Mouse (Mus musculus): ENCODE data around the gene Cdk20.

- no peak for TF ChIP-seq CTCF (IDR thresholded peaks at IDR 0.05; ENCODE audit: insufficient read depth, low read depth, low read length)
- no peak for TF ChIP-seq POLR2A (IDR thresholded peaks at IDR 0.05; ENCODE audit: insufficient read depth, low read depth, low read length)
Observed at GRCm38 (mm10) chr13:64384937-64385336, 47.2 kb upstream of the Cdk20 start.
